Mouse (Mus musculus) liver, adult 2 months (tissue): ENCODE results near the gene Ptx4.

Experiments used
- CTCF ChIP-seq: fragments of 200-500 bp; IDR thresholded peaks from 2 replicates; pipeline ENCODE4 v1.5.1; 2011; ENCODE audit warnings: low read depth, low read length, control low read depth
- POLR2A ChIP-seq: fragments of 200-500 bp; IDR thresholded peaks from 2 replicates; pipeline ENCODE4 v1.6.1; 2011; ENCODE audit warnings: low read length, control low read depth; ENCODE audit not compliant: insufficient read depth; ENCODE audit errors: extremely low read depth

DNA sequence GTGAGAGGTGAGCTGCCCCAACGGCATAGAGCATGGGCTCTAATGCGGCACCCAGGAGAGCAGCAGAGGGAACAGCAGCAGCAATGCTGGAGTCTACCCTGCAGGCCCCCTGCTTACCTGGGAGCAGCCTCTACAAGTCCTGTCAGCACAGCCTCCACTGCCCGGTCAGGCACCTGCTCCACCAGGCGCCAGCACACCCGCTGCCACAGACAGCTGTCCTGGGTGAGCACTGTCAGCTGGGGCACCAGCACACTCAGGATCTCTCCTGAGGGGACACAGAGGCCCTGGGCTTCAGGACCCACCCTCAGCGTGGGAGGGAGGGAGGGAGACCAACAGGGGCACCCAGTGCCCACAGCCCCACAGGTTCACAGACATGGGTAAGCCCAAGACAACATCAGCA is 10.0 kb upstream of the Ptx4 start:
- no peak for TF ChIP-seq CTCF
- TF ChIP-seq POLR2A, result no peak
